Mouse (Mus musculus): ENCODE measurements around the gene Bcor.

The Bcor gene

GRCm38 (mm10) chrX:12151269-12151995 lies 8.7 kb downstream of the Bcor start:
- no peak for DNase-seq

GRCm38 (mm10) chrX:12150425-12150824 lies 9.7 kb downstream of the Bcor start:
- no peak for DNase-seq

GRCm38 (mm10) chrX:12146263-12146662 lies 13.9 kb downstream of the Bcor start:
- no peak for DNase-seq

GRCm38 (mm10) chrX:12142832-12143231 lies 17.3 kb downstream of the Bcor start:
- DNase-seq = no peak

DNA sequence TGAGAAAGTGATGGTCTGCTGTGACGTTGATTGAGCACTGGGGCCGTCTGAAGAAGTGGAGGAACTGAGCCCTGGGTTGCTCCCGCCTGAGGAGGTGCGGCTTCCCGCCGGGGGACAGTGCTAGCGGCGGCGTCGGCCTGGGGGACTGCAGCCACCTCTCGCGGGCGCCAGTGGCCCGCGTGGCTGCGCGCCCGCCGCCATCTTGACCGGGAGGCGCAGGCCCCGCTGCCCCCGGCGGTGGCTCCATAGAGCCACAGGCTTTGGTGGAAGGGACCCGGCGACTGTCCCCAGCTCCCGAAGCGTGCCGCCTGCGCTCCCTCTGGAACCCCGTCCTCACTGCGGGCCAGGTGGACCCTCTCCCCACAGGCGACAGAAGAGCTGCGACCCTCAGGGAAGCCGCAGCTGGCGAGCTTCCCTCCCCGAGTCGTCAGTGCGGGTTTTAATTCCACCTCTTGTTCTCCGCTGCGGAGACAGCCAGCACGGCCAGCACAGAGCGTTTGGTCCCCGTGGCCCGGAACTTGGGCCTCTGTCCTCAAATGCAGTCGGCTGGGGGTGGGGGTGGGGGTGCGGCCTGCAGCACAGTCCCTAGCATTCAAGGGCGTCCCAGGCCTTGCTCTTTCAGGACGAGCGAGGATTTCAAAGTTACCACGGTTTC lies 19.9 kb downstream of the Bcor start:
- no peak for DNase-seq

DNA sequence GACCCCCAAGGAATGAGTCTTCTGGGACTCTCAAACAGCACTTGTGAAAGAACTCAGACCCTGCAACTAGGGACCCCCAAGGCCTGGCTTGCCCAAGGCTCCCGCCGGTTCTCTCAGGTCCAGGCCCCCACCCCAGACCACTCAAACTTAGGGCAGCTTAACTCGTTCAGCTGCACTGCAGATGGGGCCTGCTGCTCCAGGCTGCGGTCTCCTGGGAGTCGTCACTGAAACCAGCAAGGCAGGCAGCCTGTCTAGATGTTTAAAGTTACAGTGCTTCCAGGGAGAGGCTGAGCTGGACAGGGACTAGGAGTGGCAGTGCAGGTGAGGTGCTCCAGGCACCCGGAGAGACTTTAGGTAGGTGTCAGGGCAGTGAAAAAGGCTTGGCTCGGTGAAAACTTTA lies 21.9 kb downstream of the Bcor start:
- no peak for DNase-seq

DNA sequence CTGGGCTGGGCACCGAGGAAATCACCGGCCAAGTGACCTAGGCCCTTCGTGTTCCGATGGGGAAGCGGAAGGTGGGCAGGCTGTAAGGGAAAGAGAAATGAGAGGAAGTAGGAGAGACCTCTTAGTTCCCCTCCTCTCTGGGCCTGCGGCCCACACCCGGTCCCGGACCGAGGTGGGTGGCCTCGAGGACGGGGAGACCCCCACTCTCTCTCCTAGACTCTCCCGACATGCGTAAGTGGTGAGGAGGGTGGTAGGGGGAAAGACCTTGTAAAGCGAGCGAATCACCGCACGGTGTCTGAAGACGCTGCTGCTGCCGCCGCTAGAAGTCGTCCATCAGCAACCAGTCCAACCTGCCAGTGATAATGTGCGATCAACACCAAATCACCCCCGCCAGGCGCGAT lies 23.0 kb downstream of the Bcor start:
- DNase-seq = no peak

DNA sequence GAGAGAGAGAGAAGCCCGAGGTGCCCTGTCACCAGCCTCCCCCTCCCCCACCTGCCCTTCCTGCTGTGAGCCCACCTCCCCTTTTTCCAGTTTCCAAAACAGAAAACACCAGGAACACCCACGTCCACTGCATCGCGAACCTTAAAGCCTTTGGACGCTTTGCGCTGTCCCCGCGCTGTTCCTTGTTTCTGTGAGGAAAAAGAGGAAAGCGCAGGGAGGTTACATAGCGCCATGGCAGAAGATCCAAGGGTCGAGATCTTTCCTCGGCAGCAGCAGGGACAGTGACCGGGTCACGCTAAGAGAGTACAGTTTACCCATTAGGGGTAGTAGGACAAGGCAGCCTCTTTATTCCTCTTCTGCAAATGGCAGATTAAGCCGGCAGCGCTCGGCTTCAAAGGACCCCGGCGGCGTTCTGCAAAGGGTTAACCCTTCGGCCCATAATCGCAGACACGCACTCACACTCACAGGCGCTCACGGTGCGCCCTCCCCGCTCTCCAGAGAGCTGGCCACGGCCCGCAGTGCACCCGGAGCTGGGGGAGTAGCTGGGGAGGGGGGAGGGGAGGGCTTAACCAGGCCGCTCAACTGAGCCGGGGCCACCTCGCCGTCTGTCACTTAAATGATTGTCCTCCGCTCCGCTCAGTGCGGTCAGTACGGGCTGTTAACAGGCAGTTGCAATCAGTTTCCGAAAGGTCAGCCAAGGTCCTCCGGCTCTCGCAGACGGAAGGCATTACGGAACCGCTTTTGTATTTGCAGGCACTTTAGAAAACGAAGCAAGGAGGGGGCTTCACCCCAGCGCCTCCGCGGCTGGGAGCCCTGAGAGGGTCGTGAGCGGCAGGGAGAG lies 23.7 kb downstream of the Bcor start:
- no peak for DNase-seq

DNA sequence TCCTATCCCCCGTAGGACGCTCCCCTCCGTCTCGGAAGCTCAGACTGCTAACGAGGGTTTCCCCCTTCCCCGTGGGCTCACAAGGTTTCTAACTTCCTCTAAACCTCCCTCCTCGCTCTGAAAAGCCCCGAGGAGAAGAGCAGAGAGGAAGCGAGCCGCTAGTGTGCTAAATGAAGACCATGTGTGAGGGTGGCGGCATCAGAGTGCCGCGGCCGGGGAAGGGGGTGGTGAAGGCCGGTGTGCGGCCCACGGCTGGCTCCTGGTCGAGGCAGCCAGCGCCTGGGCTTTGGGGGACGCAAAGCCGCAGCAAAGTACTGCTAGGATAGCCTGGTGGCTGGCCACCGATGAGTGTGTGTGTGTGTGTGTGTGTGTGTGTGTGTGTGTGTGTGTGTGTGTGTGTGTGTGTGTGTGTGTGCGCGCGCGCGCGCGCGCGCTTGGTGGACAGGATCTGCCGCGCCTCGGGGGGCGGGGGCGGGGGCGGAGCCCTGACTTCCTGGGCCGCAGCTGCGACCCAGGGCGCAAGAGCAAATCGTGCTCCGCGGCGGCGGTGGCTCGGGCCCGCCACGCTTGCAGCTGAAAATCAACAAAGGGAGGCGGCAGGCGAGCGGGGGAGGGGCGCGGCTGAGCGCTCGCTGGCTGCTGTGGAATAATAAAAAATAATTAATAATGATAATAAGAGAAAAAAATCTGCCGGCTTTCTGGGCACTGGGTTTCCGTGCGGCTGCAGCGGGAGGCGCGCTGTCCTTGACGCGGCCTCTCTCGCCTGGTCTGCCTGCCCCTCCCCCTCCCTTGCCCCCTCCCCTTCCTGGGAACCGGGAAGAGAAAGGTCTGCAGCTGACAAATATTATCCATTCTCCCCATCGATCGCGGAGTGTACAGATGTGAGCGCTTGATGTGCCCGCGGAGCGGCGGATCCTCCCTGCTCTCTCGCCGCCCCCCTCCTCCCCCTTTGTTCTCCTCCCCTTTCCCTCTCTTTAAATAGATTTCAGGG lies 24.7 kb downstream of the Bcor start:
- DNase-seq = peak; percentile 60

DNA sequence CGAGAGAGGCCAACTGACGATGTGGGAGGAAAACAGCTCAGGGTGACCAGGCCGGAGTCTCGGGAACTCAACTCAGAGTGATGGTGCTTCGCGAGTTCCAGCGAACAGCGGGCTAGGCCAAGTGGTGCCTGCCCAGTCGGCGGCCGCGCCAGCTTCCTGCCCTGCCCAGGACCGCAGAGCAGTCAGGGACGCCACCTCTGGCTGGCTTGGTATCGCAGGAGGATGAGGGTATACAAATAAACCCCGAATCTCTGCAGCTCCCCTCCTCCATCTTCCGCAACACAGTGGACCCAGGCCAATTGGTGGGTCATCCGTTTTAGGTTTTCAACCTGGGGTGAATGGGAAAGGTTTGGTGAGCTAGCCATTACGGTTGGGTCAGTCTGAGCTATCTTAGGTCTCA lies 25.6 kb downstream of the Bcor start:
- peak; percentile 54 for DNase-seq

DNA sequence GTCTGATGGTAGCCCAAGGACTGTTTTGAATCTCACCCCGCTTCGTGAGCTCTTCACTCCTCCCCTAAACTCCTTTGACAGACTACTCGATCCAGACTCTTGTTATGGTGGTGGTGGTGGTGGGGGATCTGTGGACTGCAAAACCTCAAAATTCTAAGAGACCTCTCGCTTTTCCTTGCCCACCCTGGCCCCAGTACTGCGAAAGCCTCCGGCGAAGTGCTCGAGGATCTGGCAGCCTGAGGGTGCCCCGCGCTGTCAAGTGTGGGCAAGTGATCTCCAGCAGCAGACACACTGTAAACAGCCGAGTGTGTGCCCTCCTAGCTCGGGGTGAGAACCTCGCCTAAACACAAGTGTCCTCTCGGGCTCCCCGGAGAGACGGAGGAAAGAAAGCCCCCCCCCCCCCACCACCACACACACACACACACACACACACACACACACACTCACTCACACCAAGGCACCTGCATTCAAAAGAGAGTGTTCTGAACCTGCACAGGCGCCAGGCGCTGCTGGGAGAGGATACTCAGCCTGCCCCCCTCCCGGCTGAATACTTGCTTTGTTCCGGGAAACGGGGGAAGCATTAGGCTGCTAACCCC lies 26.2 kb downstream of the Bcor start:
- no peak for DNase-seq

GRCm38 (mm10) chrX:12133178-12133835 lies 26.8 kb downstream of the Bcor start:
- DNase-seq = no peak

- DNase-seq = no peak
Measured at GRCm38 (mm10) chrX:12132541-12133177, 27.5 kb downstream of the Bcor start.

- no peak for DNase-seq
Measured at GRCm38 (mm10) chrX:12129828-12130809, 30.0 kb downstream of the Bcor start.

GRCm38 (mm10) chrX:12129230-12129629 lies 30.9 kb downstream of the Bcor start:
- DNase-seq = peak; percentile 42

GRCm38 (mm10) chrX:12128165-12129083 lies 31.7 kb downstream of the Bcor start:
- no peak for DNase-seq

GRCm38 (mm10) chrX:12127799-12128164 lies 32.4 kb downstream of the Bcor start:
- DNase-seq = no peak

GRCm38 (mm10) chrX:12127106-12127670 lies 33.0 kb downstream of the Bcor start:
- DNase-seq = no peak

Measured in layer of hippocampus, adult 9-11 months (tissue).